Mouse (Mus musculus) cerebellum, adult 9-11 months (tissue): Measurements from ENCODE around the gene Pom121l12.

Experiments used
- DNase-seq: peaks from one replicate; pipeline ENCODE4 v3.0.0; 2022

Pom121l12 gene

GRCm38 (mm10) chr11:14598976-14599375 is at the start of gene Pom121l12:
Gene Pom121l12, plus strand, starts transcription at chr11:14599276.
- no peak for DNase-seq

GRCm38 (mm10) chr11:14611859-14612258 is 12.8 kb downstream of the Pom121l12 start:
- no peak for DNase-seq
